Mouse (Mus musculus) liver, postnatal 0 days (tissue): ENCODE data around the gene Naa80. TPM values are rescaled to one million over a fixed set of nuclear protein-coding genes. Genes with fewer than 3 reads are reported as not detected.

Source experiments
- ATAC-seq: fragments of 200-750 bp; cut with Nextera tagmentation; 2 replicates; pipeline ENCODE4 v1.8.0; 2017; ENCODE audit warnings: mild to moderate bottlenecking, moderate library complexity
- DNase-seq: peaks from one replicate; pipeline ENCODE4 v3.0.0-alpha.2; 2016
- H3K27ac ChIP-seq: fragments of 300-500 bp; sonication (generic); 2 replicates; pipeline ENCODE4 v1.5.1; 2014; ENCODE audit warnings: antibody characterized with exemption, moderate library complexity, mild to moderate bottlenecking, low read depth
- H3K27me3 ChIP-seq: fragments of 300-500 bp; sonication (generic); 2 replicates; pipeline ENCODE4 v1.6.1; 2014; ENCODE audit warnings: low read length, control low read depth, mixed read lengths; ENCODE audit not compliant: insufficient read depth
- H3K36me3 ChIP-seq: fragments of 300-500 bp; sonication (generic); replicated peaks from 2 replicates; pipeline ENCODE4 v1.6.1; 2014; ENCODE audit warnings: mild to moderate bottlenecking, control low read depth, low read length, moderate library complexity, mixed read lengths; ENCODE audit not compliant: insufficient read depth
- H3K4me1 ChIP-seq: fragments of 300-500 bp; sonication (generic); 2 replicates; pipeline ENCODE4 v1.6.1; 2014; ENCODE audit warnings: antibody characterized with exemption, mild to moderate bottlenecking, control low read depth; ENCODE audit not compliant: insufficient read depth
- H3K4me2 ChIP-seq: fragments of 300-500 bp; sonication (generic); 2 replicates; pipeline ENCODE4 v1.6.1; 2014; ENCODE audit warnings: low read depth, mild to moderate bottlenecking, low read length, moderate library complexity, mixed read lengths
- H3K4me3 ChIP-seq: fragments of 300-500 bp; sonication (generic); 2 replicates; pipeline ENCODE4 v1.5.1; 2014; ENCODE audit warnings: low read depth, low read length
- H3K9ac ChIP-seq: fragments of 300-500 bp; sonication (generic); replicated peaks from 2 replicates; pipeline ENCODE4 v1.6.1; 2014; ENCODE audit warnings: mild to moderate bottlenecking, moderate library complexity
- H3K9me3 ChIP-seq: fragments of 300-500 bp; sonication (generic); 2 replicates; pipeline ENCODE4 v1.6.1; 2016; ENCODE audit warnings: mild to moderate bottlenecking, control low read depth, low read length, mixed read lengths
- CTCF ChIP-seq: sonication (generic); IDR thresholded peaks from 2 replicates; pipeline ENCODE4 v1.5.1; 2016; ENCODE audit warnings: antibody characterized with exemption, low read depth
- EP300 ChIP-seq: IDR thresholded peaks from 2 replicates; pipeline ENCODE4 v1.6.1; 2016; ENCODE audit warnings: antibody characterized with exemption, low read depth, mild to moderate bottlenecking
- WGBS: fragments of 180-500 bp; shearing (Covaris S2); extraction: QIAGEN DNeasy Blood & Tissue Kit; methylation state at CpG from one replicate; pipeline ENCODE4 v1.1.7; 2014; ENCODE audit not compliant: insufficient replicate concordance; 5-methylcytosine and 5-hydroxymethylcytosine counted together
- polyA plus RNA-seq: library from polyadenylated mRNA; unstranded; fragments of >200 nt; fragmentation: Nextera tagmentation; extraction: Ambion mirVana; gene quantifications from 2 replicates; pipeline ENCODE4 v1.2.1, GENCODE M21; 2015

Gene Naa80
- polyA plus RNA-seq, 1 experiment from 2014 or later, result 10.4 TPM

- H3K9ac ChIP-seq, result 0 out of 2 replicates have a peak overlapping the region, but pooled peaks have one; percentile 32
- H3K4me1 ChIP-seq, result peaks cover 61% of the 10 kb centered on the region
- no peak for DNase-seq
Observed at GRCm38 (mm10) chr9:107624539-107624938, 45.9 kb downstream of the Naa80 start.

GRCm38 (mm10) chr9:107624951-107625350 lies 46.3 kb downstream of the Naa80 start:
- H3K27ac ChIP-seq, result peak overlapping the region; percentile 57
- no peak for DNase-seq
- peak overlapping the region; percentile 46; the same call in 1 of the 2 replicates for H3K4me2 ChIP-seq
- H3K4me3 ChIP-seq, result no peak overlapping the region
- no peaks in the 10 kb centered on the region for H3K27me3 ChIP-seq
- peaks cover 26% of the 10 kb centered on the region for H3K36me3 ChIP-seq
- H3K9me3 ChIP-seq, result no peaks in the 10 kb centered on the region
- peaks cover 61% of the 10 kb centered on the region for H3K4me1 ChIP-seq
- 0 out of 2 replicates have a peak overlapping the region, but pooled peaks have one; percentile 32 for H3K9ac ChIP-seq
- 71% methylated on average over 3 of the region's 3 CpGs for WGBS
- TF ChIP-seq CTCF, result no peak
- TF ChIP-seq EP300, result no peak
- no peak for ATAC-seq

More at GRCm38 (mm10) chr9:107624539-107624938, 45.9 kb downstream of the Naa80 start:
- Histone ChIP-seq H3K9me3 (no peaks in the 10 kb centered on the region), H3K27me3 (no peaks in the 10 kb centered on the region), H3K4me2 (peak overlapping the region; percentile 46), H3K4me3 (no peak overlapping the region), H3K36me3 (peaks cover 30% of the 10 kb centered on the region), H3K27ac (peak overlapping the region; percentile 74)
- ATAC-seq, result no peak
- TF ChIP-seq CTCF (no peak), EP300 (no peak)
- WGBS, result 49% methylated on average over 5 of the region's 5 CpGs

- TF ChIP-seq CTCF, result peak; percentile 52
- no peak for TF ChIP-seq EP300
- Histone ChIP-seq H3K4me3 (no peak overlapping the region), H3K27me3 (no peaks in the 10 kb centered on the region), H3K36me3 (peaks cover 20% of the 10 kb centered on the region), H3K4me1 (peaks cover 61% of the 10 kb centered on the region), H3K27ac (peak overlapping the region; percentile 57; the same call in 1 of the 2 replicates), H3K9me3 (no peaks in the 10 kb centered on the region), H3K9ac (0 out of 2 replicates have a peak overlapping the region, but pooled peaks have one; percentile 32), H3K4me2 (0 out of 2 replicates have a peak overlapping the region, but pooled peaks have one; percentile 46)
- no peak for DNase-seq
- no peak for ATAC-seq
- 83% methylated on average over 12 of the region's 12 CpGs for WGBS
Observed at GRCm38 (mm10) chr9:107625351-107626128, 46.9 kb downstream of the Naa80 start.

GRCm38 (mm10) chr9:107626158-107626843 lies 47.6 kb downstream of the Naa80 start:
- ATAC-seq, result peak; percentile 5; the same call in 1 of the 2 replicates
- Histone ChIP-seq H3K36me3 (peaks cover 24% of the 10 kb centered on the region), H3K27ac (peak overlapping the region; percentile 52; the same call in 1 of the 2 replicates), H3K9ac (0 out of 2 replicates have a peak overlapping the region, but pooled peaks have one; percentile 23), H3K4me1 (peaks cover 69% of the 10 kb centered on the region), H3K27me3 (no peaks in the 10 kb centered on the region), H3K4me2 (peak overlapping the region; percentile 42), H3K4me3 (no peak overlapping the region), H3K9me3 (no peaks in the 10 kb centered on the region)
- DNase-seq, result no peak
- WGBS, result 55% methylated on average over 15 of the region's 15 CpGs
- no peak for TF ChIP-seq EP300
- TF ChIP-seq CTCF, result no peak

- Histone ChIP-seq H3K4me2 (peak overlapping the region; percentile 42), H3K27ac (peak overlapping the region; percentile 85), H3K9ac (0 out of 2 replicates have a peak overlapping the region, but pooled peaks have one; percentile 23), H3K9me3 (no peaks in the 10 kb centered on the region), H3K36me3 (peaks cover 29% of the 10 kb centered on the region), H3K27me3 (no peaks in the 10 kb centered on the region), H3K4me3 (no peak overlapping the region), H3K4me1 (peaks cover 73% of the 10 kb centered on the region)
- WGBS, result 0% methylated on average over 2 of the region's 2 CpGs
- ATAC-seq (peak; percentile 40), DNase-seq (peak; percentile 88)
- TF ChIP-seq EP300 (no peak), CTCF (peak; percentile 95)
Observed at GRCm38 (mm10) chr9:107626844-107627277, 48.2 kb downstream of the Naa80 start.
